Comparison of ENCODE assay signal across 10 mouse cellular contexts in the genomic region with DNA sequence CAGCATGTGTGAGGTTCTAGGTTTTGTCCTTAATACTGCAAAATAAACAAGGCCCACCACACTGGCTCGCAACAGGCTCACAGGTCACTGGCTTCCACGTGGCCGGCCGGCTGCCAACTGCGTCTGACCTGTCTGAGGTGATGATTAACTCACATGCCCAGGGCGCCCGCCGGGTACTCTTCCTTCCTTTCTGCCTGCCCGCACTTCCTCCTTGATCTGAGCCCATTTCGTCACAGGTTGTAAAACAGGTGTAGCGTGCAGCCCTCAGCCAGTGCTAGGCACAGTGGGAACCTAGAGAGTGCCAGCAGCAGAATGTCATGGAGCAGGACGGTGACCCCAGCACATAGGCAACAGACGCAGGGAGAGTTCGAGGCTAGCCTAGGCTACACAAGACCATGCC. TPM values are rescaled to one million over a fixed set of nuclear protein-coding genes. Genes with fewer than 3 reads are reported as not detected.
A peak's percentile ranks its signal among the peaks of the same experiment; 100 is the strongest.
DNase-seq lines count a peak whose midpoint lies in the region; ATAC-seq lines count a peak whose summit lies in the region.
"Had no signal": no experiment of that assay in that cellular context is flagged by ENCODE, and none has a peak within 500 bp of the region (broad histone marks: within the 10 kb centered on the region; RNA-seq: fewer than 3 reads in every experiment).

No protein-coding gene starts in this region.

- H3K9me3 ChIP-seq in intestine, embryonic 15.5 days, result no peaks in the 10 kb centered on the region
- H3K9me3 ChIP-seq: limb, embryonic 12.5 days had no signal

- no peaks in the 10 kb centered on the region for H3K36me3 ChIP-seq in intestine, embryonic 15.5 days
- H3K36me3 ChIP-seq: limb, embryonic 12.5 days had no signal

- H3K4me2 ChIP-seq in intestine, embryonic 15.5 days (replicated peaks), result no peak overlapping the region
- H3K4me2 ChIP-seq: limb, embryonic 12.5 days had no signal

- DNase-seq in cerebellum, adult 9-11 months, result peak; percentile 68
- DNase-seq in kidney, postnatal 25 days, result peak; percentile 90 to 95
- DNase-seq in lung, postnatal 4 days, result peak; percentile 41 to 68
- DNase-seq in layer of hippocampus, postnatal 25 days (ENCODE audit: extremely low spot score in 1 of 2, low spot score in 1 of 2), result no peak
- DNase-seq in layer of hippocampus, adult 11-12 months (ENCODE audit: low spot score), result no peak
- no peak for DNase-seq in retina, embryonic 14.5 days (ENCODE audit: low spot score)

- no peak overlapping the region for H3K9ac ChIP-seq in intestine, embryonic 15.5 days
- H3K9ac ChIP-seq: limb, embryonic 12.5 days had no signal

- WGBS in intestine, embryonic 15.5 days, result 69% methylated on average over 14 of the region's 14 CpGs

- no peak overlapping the region for H3K4me3 ChIP-seq in intestine, embryonic 15.5 days (replicated peaks)
- H3K4me3 ChIP-seq: erythroblast, embryonic 14.5 days; layer of hippocampus, adult 2 months; limb, embryonic 12.5 days had no signal

- peaks cover 11% of the 10 kb centered on the region for H3K4me1 ChIP-seq in intestine, embryonic 15.5 days (replicated peaks)

- 0 out of 2 replicates have a peak overlapping the region, but pooled peaks have one; percentile 19 for H3K27ac ChIP-seq in intestine, embryonic 15.5 days
- H3K27ac ChIP-seq: layer of hippocampus, adult 2 months; limb, embryonic 12.5 days had no signal

- H3K27me3 ChIP-seq in intestine, embryonic 15.5 days (replicated peaks), result no peaks in the 10 kb centered on the region
- H3K27me3 ChIP-seq: limb, embryonic 12.5 days had no signal

- ATAC-seq in intestine, embryonic 15.5 days, result peak; percentile 92

RNA-seq across cellular contexts. Expression of gene Atp9a, which starts 20.9 kb away (rescaled TPM):
- polyA plus RNA-seq in intestine, embryonic 15.5 days (2015; fragmentation: Nextera tagmentation; extraction: Ambion mirVana), result 23.4 and 24.9 TPM in 2 replicates
- total RNA-seq in layer of hippocampus, postnatal 25 days (2021), result 100 to 1,000 TPM; 356 to 393 TPM

RNA-seq across cellular contexts. Expression of gene Sall4, which starts 46.4 kb away (rescaled TPM):
- polyA plus RNA-seq in intestine, embryonic 15.5 days (2015; fragmentation: Nextera tagmentation; extraction: Ambion mirVana), result 1.9 and 2.2 TPM in 2 replicates
- total RNA-seq in layer of hippocampus, postnatal 25 days (2021), result under 1 TPM; 0.32 to 0.75 TPM

Comparison
In these comparisons a context has a peak if more than half of its experiments do, and no peak if none do; other contexts are left out.
1. DNase-seq: peak in cerebellum, adult 9-11 months (single experiment), kidney, postnatal 25 days (2 of 2) and lung, postnatal 4 days (2 of 2); none in layer of hippocampus, postnatal 25 days (0 of 2), layer of hippocampus, adult 11-12 months (single experiment) and retina, embryonic 14.5 days (single experiment).